Mouse (Mus musculus): ENCODE measurements around the gene Ccdc50. TPM values are rescaled to one million over a fixed set of nuclear protein-coding genes. Genes with fewer than 3 reads are reported as not detected.

The Ccdc50 gene
- polyA plus RNA-seq, 1 experiment = 130 TPM

- H3K36me3 ChIP-seq (ENCODE audit: control insufficient read depth, insufficient read depth, low read length) = no peaks in the 10 kb centered on the region
- H3K4me3 ChIP-seq (ENCODE audit: control insufficient read depth, low read depth, low read length) = no peak overlapping the region
- H3K27me3 ChIP-seq (ENCODE audit: control insufficient read depth, insufficient read depth, low read length) = no peaks in the 10 kb centered on the region
- no peak for TF ChIP-seq CTCF (IDR thresholded peaks at IDR 0.05; ENCODE audit: control insufficient read depth, insufficient read depth, insufficient replicate concordance, low read depth, low read length)
- TF ChIP-seq POLR2A (IDR thresholded peaks at IDR 0.05; ENCODE audit: control insufficient read depth, low read depth, low read length) = no peak
- no peak overlapping the region for H3K27ac ChIP-seq (ENCODE audit: control insufficient read depth, insufficient read depth, low read depth, low read length)
- H3K4me1 ChIP-seq (ENCODE audit: control insufficient read depth, insufficient read depth, low read length) = no peaks in the 10 kb centered on the region
These were observed 8.3 kb downstream of the Ccdc50 start for GRCm38 (mm10) chr16:27396951-27397350.

GRCm38 (mm10) chr16:27399026-27399718 lies 10.5 kb downstream of the Ccdc50 start:
- Histone ChIP-seq H3K36me3 (ENCODE audit: control insufficient read depth, insufficient read depth, low read length) (no peaks in the 10 kb centered on the region), H3K27me3 (ENCODE audit: control insufficient read depth, insufficient read depth, low read length) (no peaks in the 10 kb centered on the region), H3K4me1 (ENCODE audit: control insufficient read depth, insufficient read depth, low read length) (no peaks in the 10 kb centered on the region), H3K4me3 (ENCODE audit: control insufficient read depth, low read depth, low read length) (no peak overlapping the region), H3K27ac (ENCODE audit: control insufficient read depth, insufficient read depth, low read depth, low read length) (no peak overlapping the region)
- TF ChIP-seq POLR2A (IDR thresholded peaks at IDR 0.05; ENCODE audit: control insufficient read depth, low read depth, low read length) = no peak
- TF ChIP-seq CTCF (IDR thresholded peaks at IDR 0.05; ENCODE audit: control insufficient read depth, insufficient read depth, insufficient replicate concordance, low read depth, low read length) = no peak

- Histone ChIP-seq H3K27ac (ENCODE audit: control insufficient read depth, insufficient read depth, low read depth, low read length) (no peak overlapping the region), H3K36me3 (ENCODE audit: control insufficient read depth, insufficient read depth, low read length) (no peaks in the 10 kb centered on the region), H3K4me1 (ENCODE audit: control insufficient read depth, insufficient read depth, low read length) (no peaks in the 10 kb centered on the region), H3K4me3 (ENCODE audit: control insufficient read depth, low read depth, low read length) (no peak overlapping the region), H3K27me3 (ENCODE audit: control insufficient read depth, insufficient read depth, low read length) (no peaks in the 10 kb centered on the region)
- no peak for TF ChIP-seq POLR2A (IDR thresholded peaks at IDR 0.05; ENCODE audit: control insufficient read depth, low read depth, low read length)
- no peak for TF ChIP-seq CTCF (IDR thresholded peaks at IDR 0.05; ENCODE audit: control insufficient read depth, insufficient read depth, insufficient replicate concordance, low read depth, low read length)
These were observed 11.1 kb downstream of the Ccdc50 start for GRCm38 (mm10) chr16:27399719-27400253.

- H3K27ac ChIP-seq (ENCODE audit: control insufficient read depth, insufficient read depth, low read depth, low read length) = no peak overlapping the region
- no peak overlapping the region for H3K4me3 ChIP-seq (ENCODE audit: control insufficient read depth, low read depth, low read length)
- no peak for TF ChIP-seq CTCF (IDR thresholded peaks at IDR 0.05; ENCODE audit: control insufficient read depth, insufficient read depth, insufficient replicate concordance, low read depth, low read length)
- no peak for TF ChIP-seq POLR2A (IDR thresholded peaks at IDR 0.05; ENCODE audit: control insufficient read depth, low read depth, low read length)
- no peaks in the 10 kb centered on the region for H3K36me3 ChIP-seq (ENCODE audit: control insufficient read depth, insufficient read depth, low read length)
- no peaks in the 10 kb centered on the region for H3K27me3 ChIP-seq (ENCODE audit: control insufficient read depth, insufficient read depth, low read length)
- H3K4me1 ChIP-seq (ENCODE audit: control insufficient read depth, insufficient read depth, low read length) = no peaks in the 10 kb centered on the region
These were observed 12.9 kb downstream of the Ccdc50 start for GRCm38 (mm10) chr16:27401579-27401978.

GRCm38 (mm10) chr16:27404107-27404506 lies 15.4 kb downstream of the Ccdc50 start:
- Histone ChIP-seq H3K4me3 (ENCODE audit: control insufficient read depth, low read depth, low read length) (no peak overlapping the region), H3K27me3 (ENCODE audit: control insufficient read depth, insufficient read depth, low read length) (no peaks in the 10 kb centered on the region), H3K27ac (ENCODE audit: control insufficient read depth, insufficient read depth, low read depth, low read length) (no peak overlapping the region), H3K4me1 (ENCODE audit: control insufficient read depth, insufficient read depth, low read length) (no peaks in the 10 kb centered on the region), H3K36me3 (ENCODE audit: control insufficient read depth, insufficient read depth, low read length) (no peaks in the 10 kb centered on the region)
- TF ChIP-seq POLR2A (IDR thresholded peaks at IDR 0.05; ENCODE audit: control insufficient read depth, low read depth, low read length) (no peak), CTCF (IDR thresholded peaks at IDR 0.05; ENCODE audit: control insufficient read depth, insufficient read depth, insufficient replicate concordance, low read depth, low read length) (no peak)

- H3K36me3 ChIP-seq (ENCODE audit: control insufficient read depth, insufficient read depth, low read length) = no peaks in the 10 kb centered on the region; the same call in 1 of the 2 replicates
- no peak overlapping the region for H3K27ac ChIP-seq (ENCODE audit: control insufficient read depth, insufficient read depth, low read depth, low read length)
These were observed 28.4 kb downstream of the Ccdc50 start for GRCm38 (mm10) chr16:27416937-27417584.

GRCm38 (mm10) chr16:27417632-27418031 lies 29.0 kb downstream of the Ccdc50 start:
- H3K4me3 ChIP-seq (ENCODE audit: control insufficient read depth, low read depth, low read length) = no peak overlapping the region
- TF ChIP-seq CTCF (IDR thresholded peaks at IDR 0.05; ENCODE audit: control insufficient read depth, insufficient read depth, insufficient replicate concordance, low read depth, low read length) = no peak
- no peak for TF ChIP-seq POLR2A (IDR thresholded peaks at IDR 0.05; ENCODE audit: control insufficient read depth, low read depth, low read length)
- H3K27me3 ChIP-seq (ENCODE audit: control insufficient read depth, insufficient read depth, low read length) = no peaks in the 10 kb centered on the region
- H3K36me3 ChIP-seq (ENCODE audit: control insufficient read depth, insufficient read depth, low read length) = no peaks in the 10 kb centered on the region; the same call in 1 of the 2 replicates
- no peaks in the 10 kb centered on the region for H3K4me1 ChIP-seq (ENCODE audit: control insufficient read depth, insufficient read depth, low read length)
- no peak overlapping the region for H3K27ac ChIP-seq (ENCODE audit: control insufficient read depth, insufficient read depth, low read depth, low read length)

More at GRCm38 (mm10) chr16:27416937-27417584, 28.4 kb downstream of the Ccdc50 start:
- Histone ChIP-seq H3K27me3 (ENCODE audit: control insufficient read depth, insufficient read depth, low read length) (no peaks in the 10 kb centered on the region), H3K4me3 (ENCODE audit: control insufficient read depth, low read depth, low read length) (no peak overlapping the region), H3K4me1 (ENCODE audit: control insufficient read depth, insufficient read depth, low read length) (no peaks in the 10 kb centered on the region)
- TF ChIP-seq CTCF (IDR thresholded peaks at IDR 0.05; ENCODE audit: control insufficient read depth, insufficient read depth, insufficient replicate concordance, low read depth, low read length) = no peak
- TF ChIP-seq POLR2A (IDR thresholded peaks at IDR 0.05; ENCODE audit: control insufficient read depth, low read depth, low read length) = no peak

Measured in testis, adult 2 months (tissue).